Mouse (Mus musculus) thymus, postnatal 36 days (tissue): ENCODE data around the gene Gm10999.
"Not testable (repeated sequence)": the region's sequence is repeated elsewhere in the genome, so short reads cannot be mapped to it uniquely, and the experiment has no call there.

Experiments used
- DNase-seq, 2 experiments: peaks; one replicate each; pipeline ENCODE4 v3.0.0; 2022; ENCODE audit warnings: mixed read lengths in 2 of 2

The Gm10999 gene

DNA sequence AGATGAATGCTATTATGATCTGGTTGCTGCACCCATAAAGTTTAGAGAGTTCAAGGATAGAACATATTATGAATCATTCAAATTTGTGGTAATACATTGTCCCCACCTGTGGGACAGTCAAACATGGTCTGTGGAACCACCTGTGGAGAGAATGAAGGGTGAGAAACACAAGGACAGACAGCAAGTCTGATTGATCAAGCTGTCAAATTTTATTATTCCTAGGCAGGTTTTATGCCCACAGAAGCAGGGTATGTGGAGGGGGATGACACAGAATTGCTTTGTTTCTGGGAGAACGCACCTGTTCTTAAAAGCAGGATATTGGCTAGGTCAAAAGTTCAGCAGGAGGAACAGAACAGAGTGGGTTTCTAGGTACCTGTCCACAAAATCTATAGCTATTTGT is at the start of gene Gm10999:
Gm10999 (minus strand) TSS at position 101 of the 400 bp plus-strand sequence.
- DNase-seq = no peak

DNA sequence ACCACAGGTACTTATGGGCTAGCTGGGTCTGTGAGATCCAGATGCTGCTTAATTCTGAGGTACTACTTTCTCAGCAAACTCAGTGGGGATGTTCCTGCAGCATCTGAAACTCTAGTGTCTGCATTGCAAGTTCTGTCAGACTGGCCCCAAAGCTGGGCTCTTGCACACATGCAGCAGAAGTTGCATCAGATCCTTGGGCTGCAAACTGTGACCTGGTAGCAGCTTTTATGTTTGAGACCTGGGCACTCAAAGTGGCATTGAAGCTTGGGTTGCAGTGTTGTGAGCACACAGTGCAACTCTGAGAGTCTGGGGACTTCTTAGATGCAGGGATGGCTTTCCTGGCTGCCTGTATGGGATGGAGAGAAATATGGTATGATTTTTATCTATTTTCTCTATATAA is 2.0 kb upstream of the Gm10999 start:
- DNase-seq = no peak

DNA sequence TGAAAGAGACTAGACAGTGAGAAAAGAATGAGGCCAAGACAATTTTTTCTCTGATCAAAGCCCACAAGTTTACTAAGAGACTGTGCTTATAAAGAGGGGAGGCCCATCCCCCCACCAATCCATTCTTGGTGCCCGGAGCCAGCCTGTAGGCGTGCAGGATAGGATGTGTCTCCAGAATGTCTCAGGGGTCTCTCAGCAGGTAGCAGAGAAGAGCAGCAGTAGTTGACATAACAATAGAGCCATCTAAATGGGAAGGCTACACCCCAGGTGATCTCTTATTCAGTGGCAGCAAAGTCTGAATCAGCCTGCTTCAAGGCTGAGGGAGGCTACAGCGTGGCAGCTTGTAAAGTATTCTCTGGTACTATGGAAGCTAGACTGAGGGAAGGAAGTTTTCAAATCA is 15.7 kb downstream of the Gm10999 start:
- DNase-seq = not testable (repeated sequence)
